Mouse (Mus musculus) liver, postnatal 0 days (tissue): ENCODE measurements around the gene C77080. TPM values are rescaled to one million over a fixed set of nuclear protein-coding genes. Genes with fewer than 3 reads are reported as not detected.

Experiments used
- ATAC-seq: fragments of 200-750 bp; cut with Nextera tagmentation; 2 replicates; pipeline ENCODE4 v1.8.0; 2017; ENCODE audit warnings: mild to moderate bottlenecking, moderate library complexity
- DNase-seq: peaks from one replicate; pipeline ENCODE4 v3.0.0-alpha.2; 2016
- H3K27ac ChIP-seq: fragments of 300-500 bp; sonication (generic); 2 replicates; pipeline ENCODE4 v1.5.1; 2014; ENCODE audit warnings: antibody characterized with exemption, moderate library complexity, mild to moderate bottlenecking, low read depth
- H3K27me3 ChIP-seq: fragments of 300-500 bp; sonication (generic); 2 replicates; pipeline ENCODE4 v1.6.1; 2014; ENCODE audit warnings: low read length, control low read depth, mixed read lengths; ENCODE audit not compliant: insufficient read depth
- H3K36me3 ChIP-seq: fragments of 300-500 bp; sonication (generic); replicated peaks from 2 replicates; pipeline ENCODE4 v1.6.1; 2014; ENCODE audit warnings: mild to moderate bottlenecking, control low read depth, low read length, moderate library complexity, mixed read lengths; ENCODE audit not compliant: insufficient read depth
- H3K4me1 ChIP-seq: fragments of 300-500 bp; sonication (generic); 2 replicates; pipeline ENCODE4 v1.6.1; 2014; ENCODE audit warnings: antibody characterized with exemption, mild to moderate bottlenecking, control low read depth; ENCODE audit not compliant: insufficient read depth
- H3K4me2 ChIP-seq: fragments of 300-500 bp; sonication (generic); 2 replicates; pipeline ENCODE4 v1.6.1; 2014; ENCODE audit warnings: low read depth, mild to moderate bottlenecking, low read length, moderate library complexity, mixed read lengths
- H3K4me3 ChIP-seq: fragments of 300-500 bp; sonication (generic); 2 replicates; pipeline ENCODE4 v1.5.1; 2014; ENCODE audit warnings: low read depth, low read length
- H3K9ac ChIP-seq: fragments of 300-500 bp; sonication (generic); replicated peaks from 2 replicates; pipeline ENCODE4 v1.6.1; 2014; ENCODE audit warnings: mild to moderate bottlenecking, moderate library complexity
- H3K9me3 ChIP-seq: fragments of 300-500 bp; sonication (generic); 2 replicates; pipeline ENCODE4 v1.6.1; 2016; ENCODE audit warnings: mild to moderate bottlenecking, control low read depth, low read length, mixed read lengths
- CTCF ChIP-seq: sonication (generic); IDR thresholded peaks from 2 replicates; pipeline ENCODE4 v1.5.1; 2016; ENCODE audit warnings: antibody characterized with exemption, low read depth
- EP300 ChIP-seq: IDR thresholded peaks from 2 replicates; pipeline ENCODE4 v1.6.1; 2016; ENCODE audit warnings: antibody characterized with exemption, low read depth, mild to moderate bottlenecking
- WGBS: fragments of 180-500 bp; shearing (Covaris S2); extraction: QIAGEN DNeasy Blood & Tissue Kit; methylation state at CpG from one replicate; pipeline ENCODE4 v1.1.7; 2014; ENCODE audit not compliant: insufficient replicate concordance; 5-methylcytosine and 5-hydroxymethylcytosine counted together
- polyA plus RNA-seq: library from polyadenylated mRNA; unstranded; fragments of >200 nt; fragmentation: Nextera tagmentation; extraction: Ambion mirVana; gene quantifications from 2 replicates; pipeline ENCODE4 v1.2.1, GENCODE M21; 2015

C77080 gene
- polyA plus RNA-seq, 1 experiment from 2014 or later = 1.4 TPM

- Histone ChIP-seq H3K9me3 (no peaks in the 10 kb centered on the region), H3K27me3 (peaks cover 37% of the 10 kb centered on the region), H3K4me2 (peak overlapping the region; percentile 14)
These were observed 16.4 kb downstream of the C77080 start for GRCm38 (mm10) chr4:129244802-129245201.

GRCm38 (mm10) chr4:129242761-129243160 is 18.4 kb downstream of the C77080 start:
- no peak for TF ChIP-seq EP300
- no peak for TF ChIP-seq CTCF
- Histone ChIP-seq H3K36me3 (no peaks in the 10 kb centered on the region), H3K4me1 (peaks cover 28% of the 10 kb centered on the region), H3K4me3 (no peak overlapping the region), H3K9me3 (no peaks in the 10 kb centered on the region), H3K27me3 (peaks cover 28% of the 10 kb centered on the region), H3K9ac (no peak overlapping the region), H3K27ac (no peak overlapping the region), H3K4me2 (no peak overlapping the region)
- no peak for DNase-seq
- 70% methylated on average over 4 of the region's 4 CpGs for WGBS
- no peak for ATAC-seq

More at GRCm38 (mm10) chr4:129244802-129245201, 16.4 kb downstream of the C77080 start:
- WGBS = 22% methylated on average over 4 of the region's 4 CpGs
- H3K9ac ChIP-seq = no peak overlapping the region
- no peak overlapping the region for H3K27ac ChIP-seq
- no peak for ATAC-seq
- DNase-seq = no peak
- TF ChIP-seq CTCF (no peak), EP300 (no peak)
- no peak overlapping the region for H3K4me3 ChIP-seq
- H3K36me3 ChIP-seq = no peaks in the 10 kb centered on the region
- peaks cover 12% of the 10 kb centered on the region; the same call in 1 of the 2 replicates for H3K4me1 ChIP-seq

- WGBS = 75% methylated on average over 4 of the region's 4 CpGs
- H3K36me3 ChIP-seq = no peaks in the 10 kb centered on the region
- no peak for TF ChIP-seq EP300
- no peak for TF ChIP-seq CTCF
- peaks cover 25% of the 10 kb centered on the region for H3K27me3 ChIP-seq
- H3K9me3 ChIP-seq = no peaks in the 10 kb centered on the region
- no peak overlapping the region for H3K4me2 ChIP-seq
- H3K4me1 ChIP-seq = peaks cover 28% of the 10 kb centered on the region
- H3K4me3 ChIP-seq = no peak overlapping the region
- H3K27ac ChIP-seq = no peak overlapping the region
- DNase-seq = no peak
- ATAC-seq = no peak
- no peak overlapping the region for H3K9ac ChIP-seq
These were observed 18.9 kb downstream of the C77080 start for GRCm38 (mm10) chr4:129242327-129242726.

- 55% methylated on average over 7 of the region's 7 CpGs for WGBS
- no peaks in the 10 kb centered on the region for H3K36me3 ChIP-seq
- DNase-seq = no peak
- no peak for TF ChIP-seq EP300
- TF ChIP-seq CTCF = no peak
- peaks cover 21% of the 10 kb centered on the region for H3K27me3 ChIP-seq
- no peak overlapping the region for H3K27ac ChIP-seq
- H3K4me1 ChIP-seq = peaks cover 28% of the 10 kb centered on the region
- no peak for ATAC-seq
- H3K9me3 ChIP-seq = no peaks in the 10 kb centered on the region
- no peak overlapping the region for H3K9ac ChIP-seq
- no peak overlapping the region for H3K4me3 ChIP-seq
- no peak overlapping the region for H3K4me2 ChIP-seq
These were observed 19.3 kb downstream of the C77080 start for GRCm38 (mm10) chr4:129241898-129242297.

GRCm38 (mm10) chr4:129239075-129239474 is 22.1 kb downstream of the C77080 start:
- Histone ChIP-seq H3K9me3 (no peaks in the 10 kb centered on the region), H3K27me3 (peaks cover 7% of the 10 kb centered on the region; the same call in 1 of the 2 replicates), H3K4me1 (peaks cover 39% of the 10 kb centered on the region), H3K27ac (no peak overlapping the region), H3K9ac (peak overlapping the region; percentile 26; the same call in 1 of the 2 replicates), H3K4me2 (peak overlapping the region; percentile 97), H3K36me3 (no peaks in the 10 kb centered on the region), H3K4me3 (peak overlapping the region; percentile 58)
- 1% methylated on average over 20 of the region's 29 CpGs for WGBS
- TF ChIP-seq CTCF = no peak
- no peak for TF ChIP-seq EP300
- DNase-seq (peak; percentile 85), ATAC-seq (peak; percentile 82)

GRCm38 (mm10) chr4:129238579-129239016 is 22.6 kb downstream of the C77080 start:
- Histone ChIP-seq H3K9ac (peak overlapping the region; percentile 26; the same call in 1 of the 2 replicates), H3K36me3 (no peaks in the 10 kb centered on the region), H3K27ac (no peak overlapping the region), H3K9me3 (no peaks in the 10 kb centered on the region), H3K4me2 (peak overlapping the region; percentile 97), H3K27me3 (peaks cover 7% of the 10 kb centered on the region; the same call in 1 of the 2 replicates), H3K4me3 (peak overlapping the region; percentile 58), H3K4me1 (peaks cover 40% of the 10 kb centered on the region)
- WGBS = 3% methylated on average over 14 of the region's 23 CpGs
- no peak for TF ChIP-seq CTCF
- TF ChIP-seq EP300 = no peak
- DNase-seq = no peak
- ATAC-seq = peak; percentile 33
